Mouse (Mus musculus) heart, postnatal 0 days (tissue): Measurements from ENCODE around the gene Gm11492. TPM values are rescaled to one million over a fixed set of nuclear protein-coding genes. Genes with fewer than 3 reads are reported as not detected.

Experiments used
- ATAC-seq: fragments of 200-750 bp; cut with Nextera tagmentation; 2 replicates; pipeline ENCODE4 v1.8.0; 2017; ENCODE audit warnings: low read depth, moderate number of reproducible peaks, moderate library complexity; ENCODE audit not compliant: insufficient read depth
- DNase-seq: peaks from one replicate; pipeline ENCODE4 v3.0.0-alpha.2; 2016; ENCODE audit warnings: low spot score
- H3K27ac ChIP-seq: fragments of 300-500 bp; sonication (generic); 2 replicates; pipeline ENCODE4 v1.5.1; 2014; ENCODE audit warnings: low read depth, mild to moderate bottlenecking
- H3K27me3 ChIP-seq: fragments of 300-500 bp; sonication (generic); 2 replicates; pipeline ENCODE4 v1.6.1; 2014; ENCODE audit warnings: low read length, mixed read lengths; ENCODE audit not compliant: control insufficient read depth, insufficient read depth
- H3K36me3 ChIP-seq: fragments of 300-500 bp; sonication (generic); replicated peaks from 2 replicates; pipeline ENCODE4 v1.6.1; 2014; ENCODE audit warnings: low read length, mixed read lengths; ENCODE audit not compliant: control insufficient read depth, insufficient read depth
- H3K4me1 ChIP-seq: fragments of 300-500 bp; sonication (generic); 2 replicates; pipeline ENCODE4 v1.6.1; 2014; ENCODE audit warnings: antibody characterized with exemption; ENCODE audit not compliant: control insufficient read depth, insufficient read depth
- H3K4me2 ChIP-seq: fragments of 300-500 bp; sonication (generic); 2 replicates; pipeline ENCODE4 v1.6.1; 2014; ENCODE audit warnings: low read depth, mild to moderate bottlenecking, low read length, moderate library complexity
- H3K4me3 ChIP-seq: fragments of 300-500 bp; sonication (generic); 2 replicates; pipeline ENCODE4 v1.5.1; 2014; ENCODE audit warnings: low read depth, low read length
- H3K9ac ChIP-seq: fragments of 300-500 bp; sonication (generic); replicated peaks from 2 replicates; pipeline ENCODE4 v1.6.1; 2014; ENCODE audit warnings: low read depth, low read length, mixed read lengths
- H3K9me3 ChIP-seq: fragments of 300-500 bp; sonication (generic); replicated peaks from 2 replicates; pipeline ENCODE4 v1.6.1; 2016; ENCODE audit warnings: low read length; ENCODE audit not compliant: control insufficient read depth
- CTCF ChIP-seq: IDR thresholded peaks from 2 replicates; pipeline ENCODE4 v1.5.1; 2016; ENCODE audit warnings: antibody characterized with exemption, control low read depth, low read depth
- EP300 ChIP-seq: IDR thresholded peaks from 2 replicates; pipeline ENCODE4 v1.6.1; 2016; ENCODE audit warnings: antibody characterized with exemption, low read depth
- WGBS: fragments of 180-500 bp; shearing (Covaris S2); extraction: QIAGEN DNeasy Blood & Tissue Kit; methylation state at CpG from one replicate; pipeline ENCODE4 v1.1.7; 2014; 5-methylcytosine and 5-hydroxymethylcytosine counted together
- polyA plus RNA-seq: library from polyadenylated mRNA; unstranded; fragments of >200 nt; fragmentation: Nextera tagmentation; extraction: Ambion mirVana; gene quantifications from 2 replicates; pipeline ENCODE4 v1.2.1, GENCODE M21; 2015
- total RNA-seq: library from RNA; depleted of rRNA; stranded (reverse); fragments of >200 nt; gene quantifications from 2 replicates; pipeline ENCODE4 v1.2.3, GENCODE M21; 2014; ENCODE audit warnings: low replicate concordance

The Gm11492 gene
- total and polyA plus RNA-seq, 2 experiments from 2014 or later = not detected

DNA sequence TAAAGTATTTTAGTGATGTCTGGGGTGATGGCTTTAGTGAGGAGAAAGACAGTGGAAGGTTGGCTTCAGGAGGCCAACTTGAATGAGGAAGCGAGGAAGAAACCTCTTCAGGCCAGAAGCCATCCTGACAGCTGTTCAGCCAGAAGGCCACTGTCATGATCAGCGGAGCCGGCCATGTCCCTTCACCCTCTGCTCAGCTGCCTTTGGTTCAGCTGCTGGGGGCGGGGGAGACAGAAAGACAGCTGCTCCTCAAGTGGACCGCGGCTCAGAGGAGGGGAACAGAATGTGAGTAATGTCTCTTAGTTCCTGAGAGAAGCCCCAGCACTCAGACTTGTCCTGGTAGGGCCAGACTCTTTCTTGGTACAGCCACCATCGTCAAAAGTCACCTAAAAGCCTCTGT is 7.3 kb downstream of the Gm11492 start:
- no peak overlapping the region for H3K27ac ChIP-seq
- H3K4me1 ChIP-seq = peaks cover 42% of the 10 kb centered on the region
- no peaks in the 10 kb centered on the region for H3K36me3 ChIP-seq
- DNase-seq (no peak), ATAC-seq (no peak)
- H3K27me3 ChIP-seq = no peaks in the 10 kb centered on the region
- no peak overlapping the region for H3K4me2 ChIP-seq
- H3K4me3 ChIP-seq = no peak overlapping the region
- WGBS = 64% methylated on average over 7 of the region's 7 CpGs
- no peaks in the 10 kb centered on the region for H3K9me3 ChIP-seq
- TF ChIP-seq EP300 = no peak
- H3K9ac ChIP-seq = no peak overlapping the region

DNA sequence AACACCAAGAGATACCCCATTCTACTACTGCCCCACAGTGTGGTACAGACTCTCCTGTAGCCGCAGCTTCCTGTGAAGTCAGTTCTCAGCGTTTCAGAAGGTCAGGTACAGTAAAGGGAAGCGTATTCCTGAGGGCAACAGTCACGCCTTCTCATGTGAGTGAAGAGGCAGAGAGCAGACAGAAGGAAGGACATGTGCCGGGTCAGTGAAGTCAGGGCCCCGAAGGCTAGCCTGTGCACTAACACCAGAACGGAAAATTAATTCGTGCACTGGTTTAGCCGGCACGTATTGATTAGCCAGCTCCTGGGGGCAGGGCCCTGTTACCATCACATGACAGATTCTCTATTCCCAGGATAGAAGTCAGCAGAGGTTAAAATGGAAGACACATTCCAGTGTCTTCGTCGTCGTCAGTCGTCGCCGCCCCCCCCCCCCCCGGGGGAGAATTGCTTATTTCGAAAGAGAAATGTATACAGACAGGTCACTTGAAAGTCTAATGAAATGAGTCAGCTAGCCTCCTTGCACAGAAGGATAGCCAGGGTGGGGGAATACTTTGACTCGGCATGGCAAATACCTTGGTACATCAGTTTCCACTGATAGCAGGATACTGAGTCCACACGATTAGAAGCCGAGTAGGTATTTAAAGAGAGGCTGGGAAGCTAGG is 8.2 kb downstream of the Gm11492 start:
- ATAC-seq (no peak), DNase-seq (no peak)
- H3K9me3 ChIP-seq = no peaks in the 10 kb centered on the region
- H3K36me3 ChIP-seq = no peaks in the 10 kb centered on the region
- H3K4me2 ChIP-seq = no peak overlapping the region
- peaks cover 43% of the 10 kb centered on the region for H3K4me1 ChIP-seq
- H3K4me3 ChIP-seq = no peak overlapping the region
- WGBS = 54% methylated on average over 21 of the region's 21 CpGs
- TF ChIP-seq EP300 = no peak
- TF ChIP-seq CTCF = no peak
- no peaks in the 10 kb centered on the region for H3K27me3 ChIP-seq
- H3K27ac ChIP-seq = no peak overlapping the region
- no peak overlapping the region for H3K9ac ChIP-seq

DNA sequence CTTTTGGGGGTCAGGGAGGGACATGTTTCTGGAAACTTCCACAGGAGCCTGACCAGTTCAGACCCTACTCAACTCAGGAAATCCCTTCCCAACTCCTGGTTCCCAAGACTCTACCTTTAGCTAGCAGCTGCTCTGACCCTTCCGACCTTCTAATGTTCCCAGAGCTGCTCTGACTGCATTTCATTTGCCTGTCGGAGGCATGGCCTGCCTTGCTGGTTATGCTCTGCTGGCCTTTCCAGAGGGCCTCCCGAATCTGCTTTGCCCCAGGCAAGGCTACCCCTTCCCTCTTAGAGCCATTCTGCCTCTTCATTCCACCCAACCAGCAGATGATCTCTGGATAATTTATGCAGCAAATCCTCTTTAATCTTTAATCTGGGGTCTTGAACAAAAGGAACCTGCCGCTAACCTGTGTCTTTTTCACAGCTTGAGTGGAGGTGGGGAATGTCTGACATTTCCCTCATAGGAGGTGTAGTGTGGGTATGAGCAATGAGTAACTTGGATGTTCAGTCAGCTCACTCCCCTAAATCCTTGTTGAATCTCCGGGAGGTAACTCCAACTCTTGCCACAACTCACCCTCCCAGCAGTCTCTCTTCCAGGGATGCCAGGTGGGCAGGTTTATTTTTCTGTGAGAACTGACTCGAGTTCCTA is 11.3 kb downstream of the Gm11492 start:
- ATAC-seq = no peak
- no peak for DNase-seq
- Histone ChIP-seq H3K9ac (peak overlapping the region; percentile 63; the same call in 1 of the 2 replicates), H3K27me3 (no peaks in the 10 kb centered on the region), H3K4me1 (peaks cover 22% of the 10 kb centered on the region), H3K4me3 (peak overlapping the region; percentile 52), H3K4me2 (peak overlapping the region; percentile 74), H3K36me3 (no peaks in the 10 kb centered on the region), H3K9me3 (no peaks in the 10 kb centered on the region), H3K27ac (peak overlapping the region; percentile 84)
- TF ChIP-seq EP300 = no peak
- TF ChIP-seq CTCF = no peak
- 36% methylated on average over 6 of the region's 6 CpGs for WGBS

DNA sequence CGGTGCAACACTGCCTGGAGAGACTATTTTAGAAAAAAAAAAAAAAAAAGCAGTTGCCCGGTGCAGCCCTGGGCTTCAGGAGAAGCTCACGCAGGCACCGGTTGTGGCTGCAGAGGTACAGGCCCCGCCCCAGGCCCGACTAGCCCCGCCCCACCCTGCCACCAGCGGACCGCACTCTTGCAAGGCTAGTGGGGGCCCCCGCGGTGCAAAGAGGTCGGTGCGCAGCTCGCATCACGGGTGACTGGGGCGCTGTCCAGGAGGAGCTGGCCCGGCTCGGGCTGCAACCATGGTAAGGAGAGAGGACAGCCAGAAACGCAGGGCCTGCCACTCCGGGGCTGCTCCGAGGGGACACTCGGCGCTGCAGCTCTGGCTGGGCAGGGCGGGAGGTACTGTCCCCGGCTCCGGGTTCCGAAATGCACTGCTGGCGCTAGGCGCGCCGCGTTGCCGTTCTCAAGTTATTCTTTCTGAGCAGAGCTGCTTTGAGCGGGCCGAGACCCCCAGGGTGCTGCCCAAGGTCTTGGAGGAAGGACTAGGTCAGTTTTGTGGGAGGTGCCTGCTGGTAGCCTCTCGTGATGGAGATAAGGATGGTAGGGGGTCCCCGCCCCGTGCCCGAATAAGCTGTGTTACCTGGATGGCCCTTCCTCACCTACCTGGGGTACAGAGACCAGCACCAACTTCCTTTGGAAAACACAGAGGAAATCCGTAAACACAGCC is 12.0 kb downstream of the Gm11492 start:
- peak overlapping the region; percentile 74 for H3K4me2 ChIP-seq
- peak overlapping the region; percentile 84 for H3K27ac ChIP-seq
- no peak for TF ChIP-seq CTCF
- no peak for TF ChIP-seq EP300
- H3K9ac ChIP-seq = peak overlapping the region; percentile 63
- no peaks in the 10 kb centered on the region for H3K27me3 ChIP-seq
- peak overlapping the region; percentile 52 for H3K4me3 ChIP-seq
- H3K36me3 ChIP-seq = no peaks in the 10 kb centered on the region
- DNase-seq (no peak), ATAC-seq (peak; percentile 78)
- H3K4me1 ChIP-seq = peaks cover 22% of the 10 kb centered on the region
- no peaks in the 10 kb centered on the region for H3K9me3 ChIP-seq
- WGBS = 1% methylated on average over 39 of the region's 40 CpGs

DNA sequence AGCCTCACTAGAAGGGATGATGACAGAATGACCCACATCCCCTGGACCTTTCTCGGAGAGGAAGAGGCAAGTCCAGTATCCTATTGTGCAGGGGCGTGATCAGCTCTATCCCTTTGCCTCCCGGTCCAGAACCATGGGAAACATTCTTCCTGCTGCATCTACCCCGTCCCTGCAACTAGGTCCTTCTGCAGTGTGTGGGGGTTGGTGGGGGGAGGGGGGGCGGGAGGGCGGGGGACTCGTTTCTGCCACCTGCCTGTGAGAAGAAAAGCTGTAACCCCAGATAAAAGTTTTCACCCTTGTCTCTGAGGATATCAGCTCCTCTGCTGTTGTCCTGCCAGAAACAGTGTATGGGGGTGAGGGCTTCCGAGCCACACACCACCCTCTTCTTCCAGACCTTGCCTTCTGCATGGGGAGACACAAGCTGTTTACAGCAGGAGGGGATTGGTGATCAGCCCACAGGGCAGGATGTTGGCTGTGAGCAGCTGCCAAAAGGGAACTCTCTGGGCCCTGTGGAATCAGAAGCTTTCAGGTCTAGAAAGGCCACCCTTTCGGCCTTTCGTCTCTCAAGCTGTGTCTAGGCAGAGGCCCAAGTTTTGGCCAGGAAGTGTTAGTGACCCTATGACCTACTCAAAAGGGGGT is 12.6 kb downstream of the Gm11492 start:
- H3K27ac ChIP-seq = peak overlapping the region; percentile 84
- peak overlapping the region; percentile 52 for H3K4me3 ChIP-seq
- H3K36me3 ChIP-seq = no peaks in the 10 kb centered on the region
- no peaks in the 10 kb centered on the region for H3K27me3 ChIP-seq
- peaks cover 23% of the 10 kb centered on the region for H3K4me1 ChIP-seq
- H3K9ac ChIP-seq = peak overlapping the region; percentile 63; the same call in 1 of the 2 replicates
- H3K4me2 ChIP-seq = peak overlapping the region; percentile 74
- WGBS = 22% methylated on average over 10 of the region's 10 CpGs
- no peak for DNase-seq
- ATAC-seq = peak; percentile 45
- TF ChIP-seq EP300 (no peak), CTCF (no peak)
- H3K9me3 ChIP-seq = no peaks in the 10 kb centered on the region
